In the genomic region with DNA sequence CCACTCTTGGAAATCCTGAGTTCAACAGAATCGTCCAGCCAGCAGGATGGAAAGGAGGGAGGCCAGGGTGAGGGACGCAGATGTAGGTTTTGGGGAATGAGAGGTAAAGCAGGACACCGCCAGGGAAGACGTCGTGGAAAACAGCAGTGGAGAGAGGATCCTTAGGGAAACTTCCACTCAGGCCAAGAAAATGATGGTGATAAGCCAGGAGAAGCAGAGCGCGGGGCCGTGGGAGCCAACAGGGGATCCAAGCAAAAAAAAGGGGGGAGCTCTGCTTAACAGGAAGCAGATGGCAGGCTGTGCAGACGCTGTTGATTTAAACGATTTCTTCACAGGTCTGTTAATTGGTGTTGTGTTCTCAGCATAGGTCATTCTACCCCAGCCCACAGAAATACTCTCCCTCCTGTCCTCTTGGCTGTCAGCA, we compare ENCODE assay signal across 10 mouse cellular contexts. TPM values are rescaled to one million over a fixed set of nuclear protein-coding genes. Genes with fewer than 3 reads are reported as not detected.
DNase-seq lines count a peak whose midpoint lies in the region; ATAC-seq and TF ChIP-seq lines count a peak whose summit lies in the region.
"Had no signal": no experiment of that assay in that cellular context is flagged by ENCODE, and none has a peak within 500 bp of the region (broad histone marks: within the 10 kb centered on the region; RNA-seq: fewer than 3 reads in every experiment).

No protein-coding gene starts in this region.

- 24% methylated on average over 10 of the region's 10 CpGs for WGBS in kidney, postnatal 0 days
- WGBS in kidney, adult 2 months, result 39% methylated on average over 10 of the region's 10 CpGs
- 51% methylated on average over 10 of the region's 10 CpGs for WGBS in forebrain, embryonic 14.5 days
- 20% methylated on average over 10 of the region's 10 CpGs for WGBS in limb, embryonic 11.5 days
- 24% methylated on average over 10 of the region's 10 CpGs for WGBS in kidney, embryonic 16.5 days

- peak; percentile 59 for DNase-seq in kidney, postnatal 0 days (ENCODE audit: low spot score)
- no peak for DNase-seq in kidney, adult 2 months
- peak; percentile 52 for DNase-seq in embryo, embryonic 11 days
- DNase-seq in forebrain, embryonic 14.5 days (ENCODE audit: low spot score), result peak; percentile 72
- peak; percentile 53 for DNase-seq in limb, embryonic 11.5 days (ENCODE audit: low spot score)
- no peak for DNase-seq in layer of hippocampus, adult 9-10 months (ENCODE audit: low spot score)
- DNase-seq: adrenal gland, postnatal 36 days had no signal

- no peak for TF ChIP-seq POLR2A in kidney, adult 2 months (IDR thresholded peaks at IDR 0.05; ENCODE audit: low read depth, low read length)

- 0 out of 2 replicates have a peak, but pooled peaks cover 10% of the 10 kb centered on the region for H3K4me1 ChIP-seq in kidney, postnatal 0 days (replicated peaks; ENCODE audit: insufficient read depth, low read length)
- H3K4me1 ChIP-seq in kidney, adult 2 months (ENCODE audit: control insufficient read depth, insufficient read depth, low read length), result no peaks in the 10 kb centered on the region
- H3K4me1 ChIP-seq in forebrain, embryonic 14.5 days (ENCODE audit: control insufficient read depth, insufficient read depth, low read length), result peaks cover 10% of the 10 kb centered on the region
- H3K4me1 ChIP-seq in limb, embryonic 11.5 days (ENCODE audit: control insufficient read depth, insufficient read depth, low read length), result peaks cover 24% of the 10 kb centered on the region
- peaks cover 17% of the 10 kb centered on the region for H3K4me1 ChIP-seq in kidney, embryonic 16.5 days (ENCODE audit: insufficient read depth, low read length)

- no peak for TF ChIP-seq CTCF in kidney, postnatal 0 days (IDR thresholded peaks at IDR 0.05; ENCODE audit: low read depth)
- TF ChIP-seq CTCF in kidney, adult 2 months (conservative IDR thresholded peaks at IDR 0.05; ENCODE audit: insufficient read depth, insufficient read length, low read depth, low read length), result no peak

- ATAC-seq in kidney, postnatal 0 days (replicated peaks; ENCODE audit: low FRiP score, low read depth), result no peak
- ATAC-seq in forebrain, embryonic 14.5 days, result peak; percentile 78
- no peak for ATAC-seq in limb, embryonic 11.5 days (ENCODE audit: insufficient number of reproducible peaks, low FRiP score, low TSS enrichment, low read depth)
- no peak for ATAC-seq in kidney, embryonic 16.5 days (ENCODE audit: low FRiP score, low TSS enrichment)

- no peaks in the 10 kb centered on the region for H3K9me3 ChIP-seq in kidney, postnatal 0 days (replicated peaks; ENCODE audit: low read length)
- no peaks in the 10 kb centered on the region for H3K9me3 ChIP-seq in forebrain, embryonic 14.5 days (replicated peaks; ENCODE audit: control insufficient read depth, low read length)
- no peaks in the 10 kb centered on the region for H3K9me3 ChIP-seq in limb, embryonic 11.5 days (ENCODE audit: control insufficient read depth, low read length)
- no peaks in the 10 kb centered on the region for H3K9me3 ChIP-seq in kidney, embryonic 16.5 days (ENCODE audit: low read length)
- H3K9me3 ChIP-seq: megakaryocyte, embryonic 14.5 days had no signal

- H3K27ac ChIP-seq in kidney, postnatal 0 days, result no peak overlapping the region
- no peak overlapping the region for H3K27ac ChIP-seq in kidney, adult 2 months (ENCODE audit: insufficient read depth, low read depth, low read length)
- no peak overlapping the region for H3K27ac ChIP-seq in forebrain, embryonic 14.5 days (ENCODE audit: low read depth, low read length)
- no peak overlapping the region for H3K27ac ChIP-seq in limb, embryonic 11.5 days (replicated peaks; ENCODE audit: low read depth, low read length)
- H3K27ac ChIP-seq in kidney, embryonic 16.5 days (ENCODE audit: low read length), result no peak overlapping the region

- H3K36me3 ChIP-seq in kidney, postnatal 0 days (ENCODE audit: insufficient read depth, low read length), result 0 out of 2 replicates have a peak, but pooled peaks cover under 1% of the 10 kb centered on the region
- H3K36me3 ChIP-seq in kidney, adult 2 months (ENCODE audit: control insufficient read depth, insufficient read depth, low read length), result no peaks in the 10 kb centered on the region; the same call in 1 of the 2 replicates
- H3K36me3 ChIP-seq in forebrain, embryonic 14.5 days (ENCODE audit: control insufficient read depth, insufficient read depth, low read length), result peaks cover 9% of the 10 kb centered on the region
- no peaks in the 10 kb centered on the region; the same call in 1 of the 2 replicates for H3K36me3 ChIP-seq in limb, embryonic 11.5 days (ENCODE audit: control insufficient read depth, insufficient read depth, low read length)
- H3K36me3 ChIP-seq in kidney, embryonic 16.5 days (ENCODE audit: insufficient read depth, low read length), result peaks cover 10% of the 10 kb centered on the region; the same call in 1 of the 2 replicates

- no peaks in the 10 kb centered on the region for H3K27me3 ChIP-seq in kidney, postnatal 0 days (ENCODE audit: insufficient read depth, low read length)
- H3K27me3 ChIP-seq in kidney, adult 2 months (replicated peaks; ENCODE audit: control insufficient read depth, insufficient read depth, low read length), result no peaks in the 10 kb centered on the region; the same call in 1 of the 2 replicates
- no peaks in the 10 kb centered on the region for H3K27me3 ChIP-seq in forebrain, embryonic 14.5 days (replicated peaks; ENCODE audit: control insufficient read depth, insufficient read depth, low read length)
- no peaks in the 10 kb centered on the region for H3K27me3 ChIP-seq in limb, embryonic 11.5 days (ENCODE audit: control insufficient read depth, insufficient read depth, low read length)
- H3K27me3 ChIP-seq in kidney, embryonic 16.5 days (ENCODE audit: insufficient read depth, low read length), result no peaks in the 10 kb centered on the region
- H3K27me3 ChIP-seq: megakaryocyte, embryonic 14.5 days had no signal

- H3K4me2 ChIP-seq in kidney, postnatal 0 days (ENCODE audit: low read length), result no peak overlapping the region
- H3K4me2 ChIP-seq in forebrain, embryonic 14.5 days (ENCODE audit: low read length), result no peak overlapping the region
- peak overlapping the region; percentile 24; the same call in 1 of the 2 replicates for H3K4me2 ChIP-seq in limb, embryonic 11.5 days (ENCODE audit: low read depth, severe bottlenecking)
- no peak overlapping the region for H3K4me2 ChIP-seq in kidney, embryonic 16.5 days (replicated peaks; ENCODE audit: low read depth, low read length)

- no peak overlapping the region for H3K4me3 ChIP-seq in kidney, postnatal 0 days (replicated peaks; ENCODE audit: low read depth, low read length)
- no peak overlapping the region for H3K4me3 ChIP-seq in kidney, adult 2 months (ENCODE audit: insufficient read depth, low read depth, low read length)
- no peak overlapping the region for H3K4me3 ChIP-seq in forebrain, embryonic 14.5 days (ENCODE audit: low read depth, low read length)
- no peak overlapping the region for H3K4me3 ChIP-seq in limb, embryonic 11.5 days (ENCODE audit: low read depth, low read length)
- no peak overlapping the region for H3K4me3 ChIP-seq in kidney, embryonic 16.5 days (ENCODE audit: low read length)
- H3K4me3 ChIP-seq: erythroblast, embryonic 14.5 days; megakaryocyte, embryonic 14.5 days had no signal

- H3K9ac ChIP-seq in kidney, postnatal 0 days (ENCODE audit: low read depth, low read length), result no peak overlapping the region
- H3K9ac ChIP-seq in forebrain, embryonic 14.5 days (ENCODE audit: low read length), result no peak overlapping the region
- no peak overlapping the region for H3K9ac ChIP-seq in limb, embryonic 11.5 days (ENCODE audit: low read length)
- no peak overlapping the region for H3K9ac ChIP-seq in kidney, embryonic 16.5 days (replicated peaks; ENCODE audit: low read length)

RNA-seq across cellular contexts. Expression of a gene that starts 5.0 kb away (rescaled TPM):
- not detected in 2 replicates for polyA plus RNA-seq in kidney, postnatal 0 days (2015; fragmentation: Nextera tagmentation; extraction: Ambion mirVana)
- polyA plus RNA-seq in kidney, adult 2 months (2012; rRNA removed), result not detected in 2 replicates
- not detected in 2 replicates for polyA plus RNA-seq in forebrain, embryonic 14.5 days (2014; fragmentation: Nextera tagmentation; extraction: Ambion mirVana)
- not detected in 2 replicates for polyA plus RNA-seq in limb, embryonic 11.5 days (2014; fragmentation: Nextera tagmentation; extraction: Ambion mirVana)
- not detected in 2 replicates for polyA plus RNA-seq in kidney, embryonic 16.5 days (2015; fragmentation: Nextera tagmentation; extraction: Ambion mirVana)
- polyA plus RNA-seq: erythroblast, embryonic 14.5 days had no signal

RNA-seq across cellular contexts. Expression of a gene that starts 20.2 kb away (rescaled TPM):
- polyA plus RNA-seq in kidney, postnatal 0 days (2015; fragmentation: Nextera tagmentation; extraction: Ambion mirVana), result 52.7 and 58.9 TPM in 2 replicates
- polyA plus RNA-seq in kidney, adult 2 months (2012; rRNA removed), result 10.0 and 12.1 TPM in 2 replicates
- polyA plus RNA-seq in forebrain, embryonic 14.5 days (2014; fragmentation: Nextera tagmentation; extraction: Ambion mirVana), result 37.3 and 38.8 TPM in 2 replicates
- 62.6 and 64.0 TPM in 2 replicates for polyA plus RNA-seq in limb, embryonic 11.5 days (2014; fragmentation: Nextera tagmentation; extraction: Ambion mirVana)
- 56.9 and 63.2 TPM in 2 replicates for polyA plus RNA-seq in kidney, embryonic 16.5 days (2015; fragmentation: Nextera tagmentation; extraction: Ambion mirVana)

Comparison
In these comparisons a context has a peak if more than half of its experiments do, and no peak if none do; other contexts are left out.
1. DNase-seq: peak in kidney, postnatal 0 days (single experiment), embryo, embryonic 11 days (single experiment), forebrain, embryonic 14.5 days (single experiment) and limb, embryonic 11.5 days (single experiment); none in kidney, adult 2 months (single experiment) and layer of hippocampus, adult 9-10 months (single experiment).